Mouse (Mus musculus): ENCODE results near the gene Mark1. TPM values are rescaled to one million over a fixed set of nuclear protein-coding genes. Genes with fewer than 3 reads are reported as not detected.

Mark1 gene
- total RNA-seq, 2 experiments from 2014 or later, result 104 TPM

DNA sequence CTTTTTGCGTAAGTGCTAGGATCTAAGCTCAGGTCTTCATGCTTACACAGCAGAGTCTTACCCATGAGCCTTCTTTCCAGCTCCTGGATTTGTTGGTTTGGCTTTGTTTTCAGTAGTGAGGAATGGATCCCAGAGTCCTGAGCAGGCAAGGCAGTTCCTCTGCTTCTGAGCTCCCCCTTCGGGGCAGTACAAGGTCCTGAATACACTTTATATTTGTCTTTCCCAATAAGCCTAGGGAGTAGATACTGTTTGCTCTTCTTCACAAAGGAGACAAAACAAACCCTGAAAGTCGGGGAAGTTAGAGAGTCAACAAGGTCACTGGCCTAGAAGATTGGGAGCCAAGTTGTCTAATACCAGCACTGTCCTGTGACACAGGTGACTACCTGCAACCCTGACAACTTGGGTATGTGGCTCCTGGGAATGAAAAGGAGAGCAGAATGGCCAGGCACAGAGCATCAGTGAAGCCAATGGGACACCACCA lies 131.7 kb downstream of the Mark1 start:
- intact Hi-C loops (cut with DNase I), result no loop called here
- DNase-seq (ENCODE audit: extremely low spot score in 1 of 2, low spot score in 2 of 2), result no peak

- DNase-seq (ENCODE audit: extremely low spot score in 1 of 2, low spot score in 2 of 2), result peak in 1 of 2 experiments; percentile 78
- intact Hi-C loops (cut with DNase I), result no loop called here
These were observed 135.0 kb downstream of the Mark1 start for GRCm38 (mm10) chr1:184864381-184864801.

- intact Hi-C loops (cut with DNase I), result no loop called here
These were observed 136.7 kb downstream of the Mark1 start for GRCm38 (mm10) chr1:184862636-184863035.

DNA sequence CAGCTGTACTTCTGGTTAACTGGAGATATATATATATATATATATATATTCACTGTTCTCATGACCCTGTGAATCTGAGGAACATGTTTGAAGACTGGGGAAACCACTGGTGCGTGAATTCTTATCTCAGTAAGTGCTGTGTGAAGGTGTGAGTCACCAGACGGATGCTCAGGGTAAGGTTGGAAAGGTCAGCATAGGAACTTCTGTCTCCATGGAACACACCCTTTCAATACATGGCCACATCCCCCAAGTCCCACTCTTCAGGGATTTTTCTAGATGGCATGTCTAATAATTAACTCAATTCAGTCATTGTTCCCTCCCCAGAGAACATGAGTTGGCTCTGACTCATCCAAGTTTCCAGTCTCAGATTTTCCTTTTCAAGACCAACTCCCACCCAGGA lies 137.8 kb downstream of the Mark1 start:
- intact Hi-C loops (cut with DNase I), result no loop called here
- no peak for DNase-seq (ENCODE audit: extremely low spot score in 1 of 2, low spot score in 2 of 2)

More at GRCm38 (mm10) chr1:184862636-184863035, 136.7 kb downstream of the Mark1 start:
- DNase-seq (ENCODE audit: extremely low spot score in 1 of 2, low spot score in 2 of 2), result peak in 1 of 2 experiments; percentile 58

GRCm38 (mm10) chr1:184860276-184860675 lies 139.1 kb downstream of the Mark1 start:
- intact Hi-C loops (cut with DNase I), result no loop called here

GRCm38 (mm10) chr1:184858253-184858652 lies 141.1 kb downstream of the Mark1 start:
- intact Hi-C loops (cut with DNase I), result loop anchor here (10.0 kb wide), 1 partner anchor 337 kb away; no protein-coding TSS in a partner anchor
- DNase-seq (ENCODE audit: extremely low spot score in 1 of 2, low spot score in 2 of 2), result no peak

More at GRCm38 (mm10) chr1:184860276-184860675, 139.1 kb downstream of the Mark1 start:
- DNase-seq (ENCODE audit: extremely low spot score in 1 of 2, low spot score in 2 of 2), result peak in 1 of 2 experiments; percentile 82

GRCm38 (mm10) chr1:184857216-184857615 lies 142.2 kb downstream of the Mark1 start:
- intact Hi-C loops (cut with DNase I), result loop anchor here (10.0 kb wide), 1 partner anchor 338 kb away; no protein-coding TSS in a partner anchor
- no peak for DNase-seq (ENCODE audit: extremely low spot score in 1 of 2, low spot score in 2 of 2)

- intact Hi-C loops (cut with DNase I), result loop anchor here (5.0 to 10.0 kb wide), 2 partner anchors 38 to 341 kb away; no protein-coding TSS in a partner anchor
- no peak for DNase-seq (ENCODE audit: extremely low spot score in 1 of 2, low spot score in 2 of 2)
These were observed 145.4 kb downstream of the Mark1 start for GRCm38 (mm10) chr1:184853922-184854321.

- intact Hi-C loops (cut with DNase I), result loop anchor here (5.0 to 10.0 kb wide), 2 partner anchors 39 to 341 kb away; no protein-coding TSS in a partner anchor
- peak; percentile 42 to 86 for DNase-seq (ENCODE audit: extremely low spot score in 1 of 2, low spot score in 2 of 2)
These were observed 146.0 kb downstream of the Mark1 start for GRCm38 (mm10) chr1:184853339-184853738.

DNA sequence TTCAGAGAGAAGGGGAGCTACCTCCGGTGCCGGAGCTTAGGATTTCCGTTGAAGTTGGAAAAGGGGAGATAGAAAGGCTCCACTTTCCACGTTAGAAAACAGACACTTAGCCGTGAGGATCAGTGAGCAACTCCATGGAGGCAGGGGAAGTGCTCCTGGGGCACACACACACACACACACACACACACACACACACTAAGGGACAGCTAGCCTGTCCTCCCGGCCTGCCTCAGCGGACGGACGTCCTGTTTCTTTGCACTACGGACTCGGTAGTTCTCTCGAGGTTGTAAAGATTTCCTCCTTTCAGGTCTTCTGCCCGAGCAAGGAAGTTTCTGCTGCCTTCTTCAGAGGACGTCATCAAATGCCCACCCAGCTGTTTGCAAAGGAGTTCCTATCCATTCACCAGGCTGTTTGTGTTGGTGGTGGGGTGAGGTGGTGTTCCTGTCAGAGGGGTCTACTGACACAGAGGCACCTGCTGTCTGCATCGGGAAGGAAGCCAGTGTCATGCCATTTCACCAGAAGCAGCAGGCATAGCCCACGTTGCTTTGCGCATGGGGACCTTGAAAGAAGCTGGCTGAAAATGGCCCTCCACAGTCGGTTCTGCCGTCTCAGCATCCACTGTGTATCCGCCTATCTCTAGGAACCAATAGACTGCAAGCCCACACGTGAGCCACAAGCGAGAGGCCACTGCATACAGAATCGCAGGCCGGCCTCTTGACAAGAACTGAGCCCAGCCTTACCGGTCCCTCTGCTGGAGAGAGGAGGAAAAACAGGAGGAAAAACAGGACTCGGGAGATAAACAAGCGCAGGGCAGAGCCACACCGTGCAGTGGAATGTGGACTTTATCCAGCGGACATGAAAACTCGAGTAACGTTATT lies 147.4 kb downstream of the Mark1 start:
- DNase-seq (ENCODE audit: extremely low spot score in 1 of 2, low spot score in 2 of 2), result peak; percentile 82 to 90
- intact Hi-C loops (cut with DNase I), result loop anchor here (5.0 to 10.0 kb wide), 2 partner anchors 40 to 343 kb away; no protein-coding TSS in a partner anchor

- intact Hi-C loops (cut with DNase I), result loop anchor here (5.0 to 10.0 kb wide), 2 partner anchors 41 to 344 kb away; no protein-coding TSS in a partner anchor
- DNase-seq (ENCODE audit: extremely low spot score in 1 of 2, low spot score in 2 of 2), result no peak
These were observed 148.2 kb downstream of the Mark1 start for GRCm38 (mm10) chr1:184851166-184851565.

DNA sequence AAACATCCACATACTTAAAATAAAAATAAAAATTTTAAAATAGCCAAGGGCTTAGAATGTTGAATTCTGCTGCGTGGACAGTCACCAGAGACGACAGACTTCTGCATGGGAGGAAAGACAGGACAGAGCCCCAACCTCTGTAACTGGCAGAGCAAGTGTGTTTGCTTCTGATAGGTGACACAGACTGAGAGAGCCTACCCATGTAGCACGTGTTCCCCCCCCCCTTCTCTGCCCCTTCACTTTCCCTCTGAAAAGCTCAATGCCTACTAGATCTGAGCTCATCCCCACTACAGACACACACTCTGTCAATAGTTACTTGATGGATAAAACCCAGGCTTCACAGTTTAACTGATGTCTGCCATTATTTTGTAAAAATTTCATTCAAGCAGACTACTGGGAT lies 152.4 kb downstream of the Mark1 start:
- intact Hi-C loops (cut with DNase I), result no loop called here
- no peak for DNase-seq (ENCODE audit: extremely low spot score in 1 of 2, low spot score in 2 of 2)

Other genes with a start within 250 kb of the Mark1 start
- not detected for gene Marc1, start 188.3 kb downstream of the Mark1 start, total RNA-seq (2021)
- gene Marc2, start 153.1 kb downstream of the Mark1 start, total RNA-seq (2021), result 10 to 100 TPM; 96.8 to 98.6 TPM
- gene C130074G19Rik, start 116.4 kb downstream of the Mark1 start, total RNA-seq (2021), result 10 to 100 TPM; 13.3 to 15.0 TPM
- 10 to 100 TPM; 61.3 to 63.3 TPM for gene Rab3gap2, start 204.5 kb upstream of the Mark1 start, total RNA-seq (2021)